Mouse (Mus musculus): ENCODE data around the gene Gabrb1.
"Not testable (repeated sequence)": the region's sequence is repeated elsewhere in the genome, so short reads cannot be mapped to it uniquely, and the experiment has no call there.

Gabrb1 gene

DNA sequence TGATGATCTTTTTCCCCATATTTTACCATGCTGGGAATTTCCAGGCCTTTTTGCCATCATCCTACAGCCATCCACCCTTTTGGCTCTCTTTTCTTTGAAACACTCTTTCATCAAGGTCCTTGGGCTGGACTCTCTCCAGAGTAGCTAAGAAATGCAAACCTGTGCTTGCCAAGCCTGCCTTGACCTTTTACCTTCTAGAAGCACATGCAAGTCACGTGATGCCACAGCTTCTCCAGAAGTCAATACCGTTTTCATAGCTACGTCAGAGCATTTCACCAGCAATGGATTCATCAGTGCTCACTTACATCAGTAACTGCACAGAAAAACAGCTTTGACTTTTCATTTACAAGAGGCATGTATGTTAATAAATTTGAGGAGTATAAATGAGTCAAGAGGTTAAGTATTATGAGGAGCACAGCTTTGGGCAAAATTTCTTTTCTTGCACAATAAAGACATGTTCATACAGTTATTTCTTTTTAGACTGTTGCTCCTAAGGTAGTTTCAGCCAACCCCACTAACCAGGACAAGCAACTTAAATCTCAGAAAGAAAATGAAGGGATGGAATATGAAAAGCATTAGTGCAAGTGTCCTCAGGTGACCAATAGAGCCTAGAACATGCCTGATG, 346.0 kb downstream of the Gabrb1 start:
- in situ Hi-C loops (cut with MboI, MseI), result no loop called here

DNA sequence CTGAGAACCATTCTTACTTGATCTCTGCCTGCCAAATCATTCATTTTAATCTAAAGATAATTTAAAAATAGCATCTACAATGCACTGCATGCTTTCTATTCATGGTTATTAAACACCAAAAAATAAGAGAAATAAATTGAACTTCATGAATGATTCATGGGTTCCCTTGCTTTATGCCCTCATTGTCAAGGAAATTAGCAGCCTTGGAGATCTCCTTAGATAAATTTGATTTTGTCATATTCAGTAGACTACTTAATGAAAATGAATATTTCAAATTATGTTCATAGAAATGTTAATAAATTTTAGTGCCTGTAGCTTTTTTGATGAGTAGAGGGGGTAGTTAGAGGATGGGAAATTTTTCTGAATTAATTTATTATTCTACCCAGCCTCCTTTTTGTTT, 379.0 kb downstream of the Gabrb1 start:
- in situ Hi-C loops (cut with MboI, MseI), result loop anchor here in 1 of 2 experiments (5.0 to 10.0 kb wide), 2 partner anchors 100 to 348 kb away; no protein-coding TSS in a partner anchor

DNA sequence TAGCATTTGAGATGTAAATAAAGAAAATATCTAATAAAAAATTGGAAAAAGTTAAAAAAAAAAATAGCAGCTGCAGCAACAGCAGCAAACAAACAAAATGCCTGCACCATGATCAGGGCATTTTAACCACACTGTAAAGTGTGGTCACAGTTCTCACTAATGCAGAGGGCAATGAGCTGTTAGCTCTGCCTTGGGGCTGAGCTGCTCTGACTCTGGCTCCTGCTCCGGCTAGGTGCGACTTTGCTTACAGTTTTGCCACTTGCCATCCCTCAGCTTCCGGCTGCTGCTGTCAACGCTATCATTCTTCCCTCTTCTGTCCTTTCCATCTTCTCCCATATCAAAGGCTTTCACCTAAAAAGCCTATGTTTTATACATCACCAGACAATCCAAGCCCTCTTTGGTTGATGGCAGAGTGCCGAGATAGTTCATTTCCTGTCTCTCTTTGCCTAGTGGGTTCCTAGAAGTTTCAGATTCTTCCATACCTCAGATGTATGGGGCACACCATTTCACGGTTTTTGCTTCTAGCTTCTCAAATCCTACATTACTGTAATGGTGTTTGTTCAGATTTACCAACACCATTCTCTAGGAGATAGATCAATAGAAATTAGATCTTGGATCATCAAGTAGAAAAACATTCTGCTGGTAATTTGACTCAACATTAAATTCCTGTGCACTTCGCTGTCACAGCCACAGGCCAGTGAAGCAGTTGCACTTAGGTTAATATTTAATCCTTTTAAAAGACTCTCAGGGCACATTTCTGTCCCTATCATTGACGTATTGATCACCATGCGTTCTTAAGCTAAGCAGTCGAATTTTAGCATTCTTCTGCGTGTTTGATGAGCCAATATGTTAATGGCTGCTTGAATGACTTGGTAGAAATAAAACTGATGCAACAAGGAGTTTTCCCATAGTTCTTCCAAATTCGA, 385.6 kb downstream of the Gabrb1 start:
- in situ Hi-C loops (cut with MboI, MseI), result no loop called here

DNA sequence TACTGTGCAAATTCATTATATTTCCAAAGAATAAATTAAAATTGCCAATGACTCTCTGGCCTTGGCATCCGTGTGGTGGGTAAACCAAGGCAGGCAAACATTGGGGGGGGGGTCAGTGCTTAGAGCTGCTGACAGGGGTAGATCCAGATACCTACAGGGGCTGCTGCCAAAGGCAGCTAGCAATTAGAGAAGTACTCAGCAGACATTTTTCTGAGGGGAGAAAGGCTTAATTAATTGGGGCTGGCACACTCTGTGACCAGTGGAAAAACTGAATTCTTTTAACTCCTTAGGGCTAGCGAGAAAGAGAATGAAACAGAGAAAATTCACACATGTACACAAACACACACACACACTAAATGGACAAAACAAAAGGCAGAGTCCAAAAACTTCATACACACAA, 388.3 kb downstream of the Gabrb1 start:
- in situ Hi-C loops (cut with MboI, MseI), result no loop called here

DNA sequence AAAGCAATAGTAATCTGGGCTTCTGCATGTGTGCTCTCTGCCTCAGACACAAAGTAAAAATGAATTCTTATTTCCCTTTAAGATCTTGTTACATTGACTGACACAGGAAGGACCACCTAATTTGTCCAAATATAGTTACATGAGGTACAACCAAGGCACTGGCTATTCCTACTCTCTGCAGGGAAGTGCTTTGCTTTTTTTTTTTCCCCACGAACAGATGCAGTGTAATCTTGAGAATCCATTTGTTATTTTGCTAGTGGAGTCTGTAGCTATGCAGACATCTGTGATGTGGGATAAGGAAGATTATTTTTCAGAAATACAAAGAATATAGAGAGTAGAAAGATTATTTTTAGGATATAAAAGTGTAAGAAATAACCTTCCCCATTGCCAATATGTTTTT, 406.2 kb downstream of the Gabrb1 start:
- in situ Hi-C loops (cut with MboI, MseI), result no loop called here

DNA sequence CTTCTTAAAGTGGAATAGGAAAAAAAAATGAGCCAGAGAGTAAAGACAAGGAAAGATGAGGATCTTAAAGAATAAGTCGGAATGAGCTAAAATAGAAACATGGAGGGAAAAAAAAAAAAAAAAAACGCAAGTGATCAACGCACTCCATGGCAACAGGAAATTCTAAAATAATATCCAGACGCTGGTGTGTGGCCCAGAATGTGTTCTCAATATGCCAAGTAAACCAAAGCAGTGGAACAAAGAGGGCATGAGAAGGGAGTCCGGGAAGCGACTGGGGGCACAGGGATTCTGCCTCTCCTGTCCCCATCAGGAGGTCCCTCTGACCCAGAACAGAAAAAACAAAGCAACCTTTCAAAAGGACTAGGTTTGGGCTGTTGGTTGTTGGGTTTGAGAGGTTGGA, 410.9 kb downstream of the Gabrb1 start:
- in situ Hi-C loops (cut with MboI, MseI), result no loop called here

DNA sequence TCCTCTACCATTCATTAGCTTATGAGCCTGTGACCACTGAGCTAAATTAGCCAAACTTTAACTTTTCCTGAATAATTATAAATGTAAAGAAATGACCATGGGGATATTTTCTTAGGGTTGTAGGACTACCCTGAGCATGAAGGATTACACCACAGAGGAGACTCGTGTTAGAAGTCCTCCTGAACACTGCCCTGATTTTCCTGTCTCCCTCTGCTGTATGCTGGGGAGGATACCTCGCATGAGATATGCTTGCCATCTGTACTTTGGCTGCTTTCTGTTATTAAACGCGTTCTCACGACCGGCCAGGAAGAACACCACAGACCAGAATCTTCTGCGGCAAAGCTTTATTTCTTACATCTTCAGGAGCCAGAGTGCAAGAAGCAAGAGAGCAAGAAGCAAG, 411.5 kb downstream of the Gabrb1 start:
- in situ Hi-C loops (cut with MboI, MseI), result not testable (repeated sequence)

DNA sequence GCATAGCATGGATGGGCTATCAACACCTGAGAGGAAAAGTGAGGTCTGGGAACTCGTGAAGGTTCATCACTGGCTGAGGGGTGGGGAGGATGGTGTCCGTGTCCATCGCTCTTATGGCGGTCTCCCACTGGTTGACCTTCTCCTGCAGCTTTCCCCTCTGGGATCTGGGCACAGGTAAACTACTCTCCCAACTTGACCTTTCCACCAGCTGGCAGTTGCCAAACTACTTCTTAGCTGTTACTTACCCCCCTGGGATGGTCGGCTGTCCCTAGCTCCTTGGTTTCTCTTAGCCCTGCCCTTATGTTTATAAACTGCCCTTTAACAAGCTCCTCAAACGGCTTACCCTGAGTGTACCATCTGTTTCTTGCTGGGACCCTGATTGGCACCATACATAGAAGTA, 418.9 kb downstream of the Gabrb1 start:
- in situ Hi-C loops (cut with MboI, MseI), result no loop called here

DNA sequence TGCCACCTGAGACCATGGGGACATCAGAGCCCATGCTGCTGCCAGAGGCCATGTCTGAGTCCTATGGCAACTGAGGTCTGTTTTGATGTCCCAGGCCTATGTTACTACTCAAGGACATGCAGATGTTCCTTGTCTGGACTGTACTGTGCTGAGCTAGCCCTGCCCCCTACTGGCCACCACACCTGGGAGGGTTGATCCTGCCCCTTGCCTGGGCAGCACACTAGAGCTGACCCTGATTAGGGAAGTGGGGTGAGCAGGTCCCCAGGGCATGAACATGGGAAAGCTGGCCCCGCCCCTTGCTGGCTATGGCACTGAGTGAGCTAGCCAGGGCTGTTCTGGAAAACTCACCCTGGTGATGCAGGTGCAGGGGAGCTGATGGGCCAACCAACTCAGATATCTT, 428.6 kb downstream of the Gabrb1 start:
- in situ Hi-C loops (cut with MboI, MseI), result no loop called here

DNA sequence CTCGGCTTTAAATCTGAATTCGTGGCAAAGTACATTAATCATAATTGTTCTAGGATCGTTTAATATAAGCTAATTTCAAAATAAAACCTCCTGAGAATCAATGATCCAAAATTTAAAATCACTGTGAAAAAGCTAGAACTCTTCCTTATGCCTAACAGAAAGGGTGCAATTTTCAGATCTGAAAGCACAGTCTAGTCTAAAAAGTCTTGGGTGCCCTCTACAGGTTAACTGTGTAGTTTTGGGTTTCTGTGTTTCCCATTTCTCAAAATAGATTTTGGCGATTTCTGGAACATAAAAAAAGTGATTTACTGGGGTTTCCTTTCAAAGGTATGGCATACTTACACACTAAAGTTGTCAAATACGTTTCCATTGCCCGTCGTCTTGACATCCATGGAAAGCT, 436.7 kb downstream of the Gabrb1 start:
- in situ Hi-C loops (cut with MboI, MseI), result loop anchor here in 1 of 2 experiments (10.0 kb wide), 1 partner anchor 580 kb away; no protein-coding TSS in a partner anchor

DNA sequence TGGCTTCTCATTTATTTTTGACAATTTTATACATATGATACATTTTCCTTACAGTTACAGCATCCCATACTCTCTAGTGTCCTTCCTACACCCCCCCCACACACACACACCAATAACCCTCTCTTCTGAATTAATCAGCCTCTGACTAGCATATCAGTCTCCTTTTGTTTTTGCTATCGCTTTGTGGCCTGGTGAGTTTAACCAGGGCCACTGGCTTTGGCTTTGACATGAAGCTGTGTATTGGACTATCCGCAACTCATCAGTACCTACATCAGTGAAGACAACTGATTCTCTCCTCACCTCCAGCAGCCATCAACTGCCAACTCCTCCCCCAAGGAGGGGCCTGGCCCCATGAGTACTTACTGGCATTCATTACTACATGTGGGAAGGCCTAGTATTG, 437.1 kb downstream of the Gabrb1 start:
- in situ Hi-C loops (cut with MboI, MseI), result loop anchor here in 1 of 2 experiments (10.0 kb wide), 1 partner anchor 580 kb away; no protein-coding TSS in a partner anchor

DNA sequence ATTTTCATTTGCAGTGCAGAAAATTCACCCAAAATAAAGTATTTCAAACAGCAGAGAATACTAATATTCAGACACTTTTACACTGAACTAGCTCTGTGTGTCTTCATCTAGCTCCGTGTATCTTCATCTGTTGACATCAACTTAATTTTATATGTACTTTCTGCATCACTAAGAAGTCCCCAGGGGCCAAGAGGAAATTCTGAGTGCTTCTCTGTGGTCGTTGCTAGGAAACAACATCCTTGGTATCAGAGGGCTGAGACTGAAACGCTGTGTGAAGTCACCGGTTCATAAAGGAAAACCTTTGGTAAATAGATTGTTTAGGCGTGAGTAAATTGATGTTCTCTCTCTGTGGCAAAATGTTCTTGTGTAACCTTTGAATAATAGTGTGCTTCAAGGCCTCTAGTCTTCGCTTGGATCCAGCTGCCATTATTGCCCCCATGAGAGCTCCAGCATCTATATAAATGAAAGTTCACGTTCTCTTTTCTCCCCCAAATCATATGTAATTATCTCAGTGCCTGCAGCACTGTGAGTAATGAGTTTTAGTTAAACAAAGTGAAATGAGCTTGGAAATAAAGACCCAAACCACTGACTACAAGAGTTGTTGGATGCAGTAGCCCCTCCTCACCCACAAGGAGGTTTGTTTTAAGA, 446.5 kb downstream of the Gabrb1 start:
- in situ Hi-C loops (cut with MboI, MseI), result loop anchor here in 1 of 2 experiments (25.0 kb wide), 1 partner anchor 1117 kb away; no protein-coding TSS in a partner anchor

DNA sequence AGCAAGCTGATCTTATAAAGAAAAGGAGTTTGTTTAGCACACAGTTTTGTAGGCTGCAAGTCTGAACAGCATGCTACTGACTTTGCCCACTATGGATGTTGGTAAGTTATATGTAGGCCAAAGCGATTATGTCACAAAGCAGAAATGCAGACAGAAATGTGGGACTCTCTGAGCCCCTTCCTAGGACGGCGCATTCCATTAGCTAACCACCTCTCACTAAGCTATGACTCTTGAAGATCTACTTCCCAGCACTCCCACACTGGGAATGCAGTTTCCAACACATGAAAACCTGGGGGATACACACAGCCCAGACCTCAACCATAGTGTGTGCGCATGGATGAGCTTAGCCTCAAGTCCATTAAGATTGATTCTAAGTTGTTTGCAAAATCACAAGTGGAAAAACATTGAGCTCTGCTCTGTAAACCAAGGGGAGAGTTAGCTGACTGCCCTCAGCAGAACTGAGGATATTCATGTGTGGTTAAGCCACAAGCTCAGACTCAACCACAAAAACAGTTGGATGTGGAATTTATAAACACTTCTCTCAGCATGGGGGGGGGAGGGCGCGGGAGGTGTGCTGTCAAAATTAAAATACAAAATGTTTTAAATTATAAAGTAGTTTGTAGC, 464.6 kb downstream of the Gabrb1 start:
- in situ Hi-C loops (cut with MboI, MseI), result loop anchor here in 1 of 2 experiments (25.0 kb wide), 1 partner anchor 1135 kb away; no protein-coding TSS in a partner anchor

DNA sequence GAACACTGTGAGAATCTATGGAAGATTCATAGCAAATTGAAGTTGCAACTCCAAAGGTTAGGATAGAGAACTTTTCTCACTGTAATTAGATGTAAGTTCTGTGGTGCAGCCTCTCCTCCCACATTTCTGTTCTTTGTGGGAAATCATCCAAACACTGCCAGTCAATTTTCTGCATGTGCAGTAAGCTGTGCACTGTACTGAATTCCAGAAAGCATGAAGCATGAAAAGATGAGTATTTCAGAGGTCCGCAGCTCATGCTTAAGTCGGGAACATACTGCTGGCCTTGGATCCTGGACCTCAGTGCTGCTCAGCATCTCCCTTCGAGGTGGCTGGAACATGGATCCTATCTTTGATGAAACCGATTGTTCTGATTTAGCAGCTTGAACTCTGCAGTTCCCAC, 468.8 kb downstream of the Gabrb1 start:
- in situ Hi-C loops (cut with MboI, MseI), result no loop called here

DNA sequence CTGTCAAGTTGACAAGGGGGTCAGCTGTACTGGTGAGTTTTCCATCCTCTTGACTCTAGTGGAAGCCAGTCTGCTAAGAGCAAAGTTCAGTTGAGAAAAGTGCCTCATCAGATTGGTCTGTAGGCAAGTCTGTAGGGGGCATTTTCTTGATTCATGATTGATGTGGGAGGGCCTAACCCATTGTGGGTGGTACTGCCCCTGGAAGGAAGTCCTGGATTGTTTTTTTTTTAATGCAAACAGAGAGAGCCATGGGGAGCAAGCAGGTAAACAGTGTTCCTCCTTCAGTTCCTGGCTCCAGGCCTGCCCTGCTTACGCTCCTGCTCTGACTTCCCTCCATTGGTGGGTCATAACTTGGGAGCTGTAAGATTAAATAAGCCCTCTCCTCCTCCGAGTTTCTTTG, 476.0 kb downstream of the Gabrb1 start:
- in situ Hi-C loops (cut with MboI, MseI), result no loop called here

DNA sequence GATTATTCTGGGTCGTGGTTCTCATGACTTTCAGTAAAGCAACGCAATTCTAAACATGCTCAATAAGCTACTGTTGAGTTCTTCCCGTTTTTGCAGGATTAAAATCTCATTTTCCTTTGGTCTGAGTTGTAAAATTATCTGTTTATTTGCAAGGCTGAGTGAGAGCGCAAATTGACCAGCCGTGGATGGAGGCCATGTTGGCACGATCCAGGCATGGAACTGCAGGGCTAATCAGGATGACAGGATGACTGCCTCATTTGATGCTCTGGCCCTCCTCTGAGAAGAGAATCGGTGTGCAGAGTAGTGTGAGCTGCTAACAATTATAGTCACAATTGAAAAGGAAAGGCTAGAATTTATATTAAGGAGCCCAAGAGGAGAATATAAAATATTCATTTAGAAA, 480.3 kb downstream of the Gabrb1 start:
- in situ Hi-C loops (cut with MboI, MseI), result no loop called here

DNA sequence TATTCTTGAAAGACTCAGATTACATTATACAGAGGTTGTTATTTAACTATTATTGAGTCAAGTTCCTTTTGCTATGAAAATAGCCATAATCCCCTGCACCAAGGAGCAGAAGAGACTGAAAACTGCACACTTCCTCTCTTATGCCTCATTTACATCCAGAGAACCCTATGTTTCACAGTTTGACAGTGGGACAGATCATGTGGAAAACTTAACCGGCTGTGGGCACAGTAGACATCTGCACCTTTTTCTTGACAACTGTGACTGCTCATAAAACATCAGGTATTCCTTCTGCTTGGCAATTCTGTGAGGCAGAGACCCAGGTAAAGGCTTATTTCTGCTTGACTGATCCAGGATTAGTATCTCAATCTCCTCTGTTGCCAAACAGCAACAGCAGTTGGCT, 481.7 kb downstream of the Gabrb1 start:
- in situ Hi-C loops (cut with MboI, MseI), result no loop called here

DNA sequence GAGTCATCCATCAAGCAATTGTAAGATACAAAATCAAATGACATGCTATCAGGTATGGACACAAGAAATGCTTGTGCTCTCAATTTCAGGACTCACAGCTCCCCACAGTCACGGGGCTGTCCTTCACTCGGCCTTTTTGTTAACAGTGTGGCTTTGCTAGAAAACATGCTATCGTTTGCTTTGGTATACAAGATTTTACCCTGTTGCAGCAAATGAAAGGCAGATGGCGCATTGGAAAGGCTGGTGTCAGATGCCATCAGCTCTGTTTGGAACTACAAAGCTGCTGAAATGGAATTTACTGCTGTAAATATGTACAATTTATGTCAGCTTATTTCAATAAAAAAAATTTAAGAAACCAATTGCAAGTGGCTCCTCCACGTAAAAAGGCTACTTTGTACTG, 490.8 kb downstream of the Gabrb1 start:
- in situ Hi-C loops (cut with MboI, MseI), result no loop called here

DNA sequence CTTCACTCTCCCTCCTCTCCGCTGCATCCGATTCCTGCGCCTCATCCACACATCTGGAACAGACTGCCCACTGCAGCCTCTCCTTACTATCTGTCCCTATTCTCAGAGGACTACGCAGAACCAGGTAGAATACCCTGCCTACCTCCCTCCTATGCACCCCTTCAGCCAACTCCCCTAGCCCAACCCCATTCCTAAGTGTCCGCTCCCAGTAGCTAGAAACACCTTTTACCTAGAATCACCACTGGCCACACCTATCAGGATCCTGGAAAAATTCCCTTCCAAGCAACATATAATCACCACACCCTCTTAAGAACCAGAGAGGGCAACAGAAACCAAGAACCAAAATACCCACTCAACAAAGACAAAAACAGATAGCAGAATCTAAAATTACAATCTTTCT, 493.0 kb downstream of the Gabrb1 start:
- in situ Hi-C loops (cut with MboI, MseI), result no loop called here

DNA sequence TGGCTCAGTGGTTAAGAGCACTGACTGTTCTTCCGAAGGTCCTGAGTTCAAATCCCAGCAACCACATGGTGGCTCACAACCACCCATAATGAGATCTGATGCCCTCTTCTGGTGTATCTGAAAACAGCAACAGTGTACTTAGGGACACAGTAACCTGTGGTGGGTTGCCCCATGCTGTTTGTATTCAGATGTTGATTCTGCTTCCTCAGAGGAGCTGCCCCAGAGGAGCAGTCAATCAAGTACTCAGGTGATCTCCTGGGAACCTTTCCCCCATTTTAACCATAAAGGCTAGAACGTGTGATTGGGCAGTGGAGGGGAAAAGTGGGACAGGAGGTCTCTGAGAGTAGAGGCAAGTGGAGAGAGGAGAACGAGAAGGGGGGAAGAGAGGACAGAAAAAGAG, 497.8 kb downstream of the Gabrb1 start:
- in situ Hi-C loops (cut with MboI, MseI), result not testable (repeated sequence)

DNA sequence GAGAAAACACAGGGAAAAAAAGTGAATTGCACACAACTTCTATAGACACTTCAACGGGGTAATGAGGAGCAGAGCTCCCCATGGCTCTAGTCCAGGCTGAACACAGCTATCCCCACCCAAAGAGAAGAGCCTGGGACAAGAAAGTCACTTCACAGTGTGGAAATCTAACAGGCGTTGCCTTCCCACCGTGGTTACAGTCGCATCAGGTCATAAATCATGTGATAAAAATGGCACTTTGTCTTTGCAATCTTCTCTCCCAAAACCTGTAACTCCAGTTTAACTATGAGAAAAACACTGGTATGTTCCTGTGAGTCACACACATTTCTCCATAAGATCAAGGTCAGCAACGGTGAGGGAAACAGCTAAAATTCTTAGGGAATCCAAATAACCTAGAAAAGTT, 498.7 kb downstream of the Gabrb1 start:
- in situ Hi-C loops (cut with MboI, MseI), result no loop called here

DNA sequence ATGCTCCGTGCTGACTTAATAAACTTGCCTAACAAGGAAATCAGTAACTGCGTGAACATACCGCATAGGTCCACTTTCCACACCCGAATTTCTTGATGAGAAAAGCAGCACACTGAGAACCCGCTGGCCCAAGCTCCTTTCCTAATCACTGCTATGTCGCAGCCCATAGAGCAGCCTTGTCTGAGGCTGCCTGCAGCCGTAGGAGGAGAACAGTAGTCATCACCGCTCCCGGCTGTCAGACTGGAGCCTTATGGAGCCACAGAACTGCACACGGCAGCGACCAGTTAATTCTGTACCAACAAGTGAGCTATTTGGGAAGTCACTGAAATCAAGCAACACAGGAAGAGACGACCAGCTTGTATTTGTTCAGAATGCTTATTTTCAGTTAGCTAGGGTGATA, 500.8 kb downstream of the Gabrb1 start:
- in situ Hi-C loops (cut with MboI, MseI), result no loop called here

Measured in T-helper 17 cell (primary cell).